12 mouse cellular contexts compared by ENCODE assay signal in the genomic region with DNA sequence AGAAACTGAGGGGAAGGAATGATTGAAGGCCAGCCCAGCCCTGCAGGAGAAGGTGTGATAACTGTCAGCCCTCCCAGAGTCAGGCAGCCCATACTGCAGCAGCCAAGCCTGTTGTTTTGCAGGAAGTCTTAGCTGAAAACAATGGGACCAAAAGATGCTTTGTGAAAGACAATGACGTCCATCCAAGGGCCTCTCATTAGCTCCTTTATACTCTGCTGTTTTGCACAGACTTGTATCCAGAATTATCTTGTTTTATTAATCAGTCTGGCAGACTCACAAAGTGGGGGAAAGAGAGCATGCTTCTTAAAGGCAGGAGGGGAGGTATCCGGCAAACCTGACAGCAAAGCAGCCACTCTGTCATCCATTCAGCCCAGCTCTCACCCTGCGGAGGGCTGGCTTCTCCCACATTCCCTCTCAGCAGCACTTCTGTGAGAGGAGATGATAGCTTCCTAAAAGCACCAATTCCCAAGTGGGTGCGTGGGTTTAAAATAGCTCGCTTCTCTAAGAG.
DNase-seq lines count a peak whose midpoint lies in the region; ATAC-seq and TF ChIP-seq lines count a peak whose summit lies in the region.
"Had no signal": no experiment of that assay in that cellular context is flagged by ENCODE, and none has a peak within 500 bp of the region (broad histone marks: within the 10 kb centered on the region; RNA-seq: fewer than 3 reads in every experiment).

No protein-coding gene starts in this region.

- H3K36me3 ChIP-seq in heart, embryonic 14.5 days (ENCODE audit: control insufficient read depth, insufficient read depth, low read length) = no peaks in the 10 kb centered on the region
- H3K36me3 ChIP-seq in forebrain, embryonic 16.5 days (ENCODE audit: control insufficient read depth, insufficient read depth) = no peaks in the 10 kb centered on the region
- no peaks in the 10 kb centered on the region for H3K36me3 ChIP-seq in liver, postnatal 0 days (replicated peaks; ENCODE audit: insufficient read depth, low read length)

- no peak for TF ChIP-seq EP300 in liver, postnatal 0 days (IDR thresholded peaks at IDR 0.05; ENCODE audit: low read depth)

- H3K4me1 ChIP-seq in heart, embryonic 14.5 days (ENCODE audit: control insufficient read depth in 2 of 2, insufficient read depth in 2 of 2, low read length in 2 of 2) = peaks cover 5 to 14% of the 10 kb centered on the region in 2 experiments
- H3K4me1 ChIP-seq in forebrain, embryonic 16.5 days (replicated peaks; ENCODE audit: control insufficient read depth, insufficient read depth, low read length) = peaks cover 8% of the 10 kb centered on the region
- H3K4me1 ChIP-seq in liver, postnatal 0 days (ENCODE audit: insufficient read depth) = no peaks in the 10 kb centered on the region

- H3K27me3 ChIP-seq in heart, embryonic 14.5 days (ENCODE audit: control insufficient read depth, insufficient read depth, low read length) = no peaks in the 10 kb centered on the region
- no peaks in the 10 kb centered on the region for H3K27me3 ChIP-seq in forebrain, embryonic 16.5 days (replicated peaks; ENCODE audit: control insufficient read depth, insufficient read depth, low read length)
- H3K27me3 ChIP-seq in liver, postnatal 0 days (ENCODE audit: insufficient read depth, low read length) = no peaks in the 10 kb centered on the region

- DNase-seq in heart, adult 18-20 months = no peak
- DNase-seq in left cerebral cortex, postnatal 25 days (ENCODE audit: low spot score in 2 of 2) = peak; percentile 17 to 59
- DNase-seq in right cerebral cortex, postnatal 14 days = peak; percentile 16
- no peak for DNase-seq in urinary bladder, postnatal 25 days (ENCODE audit: low spot score)
- DNase-seq in liver, postnatal 0 days = no peak
- DNase-seq: cerebellum, postnatal 14 days; gastrocnemius, adult 2 months had no signal

- WGBS in heart, embryonic 14.5 days = 5% methylated on average over 5 of the region's 5 CpGs
- 7% methylated on average over 5 of the region's 5 CpGs for WGBS in forebrain, embryonic 16.5 days
- WGBS in liver, postnatal 0 days (ENCODE audit: insufficient replicate concordance) = 57% methylated on average over 5 of the region's 5 CpGs

- peak overlapping the region; percentile 25 for H3K4me2 ChIP-seq in heart, embryonic 14.5 days (ENCODE audit: low read length)
- H3K4me2 ChIP-seq in forebrain, embryonic 16.5 days (ENCODE audit: low read length) = peak overlapping the region; percentile 4; the same call in 1 of the 2 replicates
- H3K4me2 ChIP-seq in liver, postnatal 0 days (ENCODE audit: low read depth, low read length) = no peak overlapping the region

- TF ChIP-seq CTCF in liver, postnatal 0 days (IDR thresholded peaks at IDR 0.05; ENCODE audit: low read depth) = no peak

- H3K4me3 ChIP-seq in heart, embryonic 14.5 days (ENCODE audit: control insufficient read depth in 1 of 2, insufficient read depth in 1 of 2, low read depth in 1 of 2, low read length in 2 of 2) = no peak overlapping the region
- no peak overlapping the region for H3K4me3 ChIP-seq in forebrain, embryonic 16.5 days (replicated peaks; ENCODE audit: low read length)
- no peak overlapping the region for H3K4me3 ChIP-seq in liver, postnatal 0 days (ENCODE audit: low read depth, low read length)
- H3K4me3 ChIP-seq: gastrocnemius, adult 2 months; myocyte had no signal

- peak overlapping the region; percentile 47 to 48 for H3K27ac ChIP-seq in heart, embryonic 14.5 days (replicated peaks in 1 of 2; ENCODE audit: control insufficient read depth in 1 of 2, insufficient read depth in 1 of 2, low read depth in 2 of 2, low read length in 2 of 2)
- peak overlapping the region; percentile 58 for H3K27ac ChIP-seq in forebrain, embryonic 16.5 days (ENCODE audit: low read length)
- no peak overlapping the region for H3K27ac ChIP-seq in liver, postnatal 0 days (ENCODE audit: low read depth)
- H3K27ac ChIP-seq: gastrocnemius, adult 2 months; liver, embryonic 14.5 days had no signal

- no peaks in the 10 kb centered on the region for H3K9me3 ChIP-seq in heart, embryonic 14.5 days (ENCODE audit: control insufficient read depth, low read length)
- H3K9me3 ChIP-seq in forebrain, embryonic 16.5 days (ENCODE audit: control insufficient read depth, low read length) = no peaks in the 10 kb centered on the region
- H3K9me3 ChIP-seq in liver, postnatal 0 days (ENCODE audit: low read length) = no peaks in the 10 kb centered on the region

- H3K9ac ChIP-seq in heart, embryonic 14.5 days (ENCODE audit: low read length) = no peak overlapping the region
- 0 out of 2 replicates have a peak overlapping the region, but pooled peaks have one; percentile 17 for H3K9ac ChIP-seq in forebrain, embryonic 16.5 days (replicated peaks; ENCODE audit: low read depth, low read length)
- H3K9ac ChIP-seq in liver, postnatal 0 days (replicated peaks) = no peak overlapping the region
- H3K9ac ChIP-seq: liver, embryonic 14.5 days had no signal

- intact Hi-C loops in left cerebral cortex, postnatal 25 days (cut with DNase I) = no loop called here

- no peak for ATAC-seq in heart, embryonic 14.5 days (ENCODE audit: insufficient number of reproducible peaks, insufficient read depth, low FRiP score, low read depth)
- ATAC-seq in forebrain, embryonic 16.5 days = peak; percentile 87
- no peak for ATAC-seq in erythroblast, adult 5-6 weeks (replicated peaks; ENCODE audit: low FRiP score, poor library complexity, severe bottlenecking)
- no peak for ATAC-seq in liver, postnatal 0 days

Comparison
In these comparisons a context has a peak if more than half of its experiments do, and no peak if none do; other contexts are left out.
1. DNase-seq: peak in left cerebral cortex, postnatal 25 days (2 of 2) and right cerebral cortex, postnatal 14 days (single experiment); none in heart, adult 18-20 months (0 of 2), urinary bladder, postnatal 25 days (single experiment) and liver, postnatal 0 days (single experiment).